Mouse (Mus musculus) kidney, postnatal 10 days (tissue): ENCODE results near the gene Tars2.
"Not testable (repeated sequence)": the region's sequence is repeated elsewhere in the genome, so short reads cannot be mapped to it uniquely, and the experiment has no call there.

Source experiments
- DNase-seq: peaks from one replicate; pipeline ENCODE4 v3.0.0; 2021; ENCODE audit warnings: mixed read lengths

Gene Tars2

GRCm38 (mm10) chr3:95694808-95695703 lies 65.0 kb downstream of the Tars2 start:
- no peak for DNase-seq

GRCm38 (mm10) chr3:95693821-95694807 lies 65.9 kb downstream of the Tars2 start:
- peak; percentile 27 for DNase-seq

- DNase-seq: no peak
These were observed 67.3 kb downstream of the Tars2 start for GRCm38 (mm10) chr3:95692677-95693076.

GRCm38 (mm10) chr3:95690552-95690951 lies 69.5 kb downstream of the Tars2 start:
- not testable (repeated sequence) for DNase-seq
